19 mouse cellular contexts compared by ENCODE assay signal in genomic region chr1:144695253-144695652, GRCm38 (mm10).
DNase-seq lines count a peak whose midpoint lies in the region; ATAC-seq lines count a peak whose summit lies in the region.
"Had no signal": no experiment of that assay in that cellular context is flagged by ENCODE, and none has a peak within 500 bp of the region (broad histone marks: within the 10 kb centered on the region; RNA-seq: fewer than 3 reads in every experiment).

No protein-coding gene starts in this region.

- no peak overlapping the region for H3K9ac ChIP-seq in hindbrain, embryonic 14.5 days
- no peak overlapping the region for H3K9ac ChIP-seq in hindbrain, embryonic 11.5 days (ENCODE audit: low read depth, low read length)
- H3K9ac ChIP-seq in neural tube, embryonic 15.5 days (replicated peaks) = no peak overlapping the region
- H3K9ac ChIP-seq: embryonic facial prominence, embryonic 12.5 days; forebrain, embryonic 13.5 days; forebrain, embryonic 15.5 days; forebrain, postnatal 0 days had no signal

- ATAC-seq in hindbrain, embryonic 14.5 days (ENCODE audit: low FRiP score) = no peak
- ATAC-seq in hindbrain, embryonic 11.5 days (ENCODE audit: low FRiP score) = no peak
- 0 out of 2 replicates have a peak, but pooled peaks have one; percentile 26 for ATAC-seq in megakaryocyte progenitor cell, adult 5-6 weeks (replicated peaks; ENCODE audit: poor library complexity)
- no peak for ATAC-seq in neural tube, embryonic 15.5 days (ENCODE audit: low FRiP score)
- ATAC-seq: forebrain, embryonic 13.5 days; forebrain, embryonic 15.5 days; forebrain, postnatal 0 days had no signal

- H3K4me3 ChIP-seq in hindbrain, embryonic 14.5 days (replicated peaks; ENCODE audit: low read length) = no peak overlapping the region
- no peak overlapping the region for H3K4me3 ChIP-seq in hindbrain, embryonic 11.5 days (ENCODE audit: low read depth, low read length)
- H3K4me3 ChIP-seq in neural tube, embryonic 15.5 days (replicated peaks) = no peak overlapping the region
- H3K4me3 ChIP-seq: embryonic facial prominence, embryonic 10.5 days; embryonic facial prominence, embryonic 12.5 days; forebrain, embryonic 13.5 days; forebrain, embryonic 15.5 days had no signal

- DNase-seq in hindbrain, embryonic 14.5 days (ENCODE audit: low spot score) = peak; percentile 13
- DNase-seq in hindbrain, embryonic 11.5 days (ENCODE audit: low spot score) = no peak
- no peak for DNase-seq in layer of hippocampus, postnatal 10 days (ENCODE audit: low spot score in 2 of 2)
- DNase-seq: adrenal gland, adult 2 months; adrenal gland, postnatal 10 days; adrenal gland, postnatal 25 days; cerebellum, adult 11 months; cerebellum, adult 18-20 months; cerebellum, adult 8-10 months; cerebellum, adult 9-11 months; cerebellum, postnatal 14 days; cerebellum, postnatal 36 days; forebrain, postnatal 0 days had no signal

- WGBS in hindbrain, embryonic 14.5 days = 88% methylated on average over 2 of the region's 2 CpGs
- WGBS in hindbrain, embryonic 11.5 days = 89% methylated on average over 2 of the region's 2 CpGs
- whole genome bisulfite sequencing in neural tube, embryonic 15.5 days = 87% methylated on average over 2 of the region's 2 CpGs

- no peaks in the 10 kb centered on the region for H3K9me3 ChIP-seq in hindbrain, embryonic 14.5 days (ENCODE audit: control insufficient read depth, low read length)
- H3K9me3 ChIP-seq in hindbrain, embryonic 11.5 days (ENCODE audit: control insufficient read depth, low read length) = no peaks in the 10 kb centered on the region
- no peaks in the 10 kb centered on the region for H3K9me3 ChIP-seq in neural tube, embryonic 15.5 days (replicated peaks)
- H3K9me3 ChIP-seq: embryonic facial prominence, embryonic 10.5 days; embryonic facial prominence, embryonic 12.5 days; forebrain, embryonic 13.5 days; forebrain, embryonic 15.5 days had no signal

- no peaks in the 10 kb centered on the region for H3K36me3 ChIP-seq in hindbrain, embryonic 14.5 days (replicated peaks; ENCODE audit: control insufficient read depth, insufficient read depth)
- H3K36me3 ChIP-seq in hindbrain, embryonic 11.5 days (ENCODE audit: control insufficient read depth, insufficient read depth, low read length) = no peaks in the 10 kb centered on the region
- H3K36me3 ChIP-seq in neural tube, embryonic 15.5 days = no peaks in the 10 kb centered on the region
- H3K36me3 ChIP-seq: embryonic facial prominence, embryonic 10.5 days; embryonic facial prominence, embryonic 12.5 days; forebrain, embryonic 15.5 days had no signal

- H3K27me3 ChIP-seq in hindbrain, embryonic 14.5 days (ENCODE audit: control insufficient read depth, insufficient read depth, low read length) = no peaks in the 10 kb centered on the region
- H3K27me3 ChIP-seq in hindbrain, embryonic 11.5 days (ENCODE audit: control insufficient read depth, insufficient read depth, low read length) = no peaks in the 10 kb centered on the region
- no peaks in the 10 kb centered on the region for H3K27me3 ChIP-seq in neural tube, embryonic 15.5 days (replicated peaks)
- H3K27me3 ChIP-seq: embryonic facial prominence, embryonic 12.5 days; forebrain, embryonic 13.5 days; forebrain, embryonic 15.5 days had no signal

- H3K27ac ChIP-seq in hindbrain, embryonic 14.5 days = no peak overlapping the region
- H3K27ac ChIP-seq in hindbrain, embryonic 11.5 days (ENCODE audit: low read depth, low read length) = no peak overlapping the region
- no peak overlapping the region for H3K27ac ChIP-seq in neural tube, embryonic 15.5 days (replicated peaks)
- H3K27ac ChIP-seq: embryonic facial prominence, embryonic 10.5 days; embryonic facial prominence, embryonic 12.5 days; forebrain, embryonic 13.5 days; forebrain, embryonic 15.5 days had no signal

- no peak overlapping the region for H3K4me2 ChIP-seq in hindbrain, embryonic 14.5 days (replicated peaks)
- H3K4me2 ChIP-seq in hindbrain, embryonic 11.5 days (replicated peaks; ENCODE audit: low read depth, low read length) = no peak overlapping the region
- H3K4me2 ChIP-seq in neural tube, embryonic 15.5 days = no peak overlapping the region
- H3K4me2 ChIP-seq: embryonic facial prominence, embryonic 12.5 days; forebrain, embryonic 13.5 days; forebrain, embryonic 15.5 days had no signal

- H3K4me1 ChIP-seq in hindbrain, embryonic 14.5 days (replicated peaks; ENCODE audit: control insufficient read depth, insufficient read depth, low read length) = no peaks in the 10 kb centered on the region
- H3K4me1 ChIP-seq in hindbrain, embryonic 11.5 days (replicated peaks; ENCODE audit: control insufficient read depth, insufficient read depth, low read length) = no peaks in the 10 kb centered on the region
- no peaks in the 10 kb centered on the region for H3K4me1 ChIP-seq in neural tube, embryonic 15.5 days
- H3K4me1 ChIP-seq: embryonic facial prominence, embryonic 12.5 days; forebrain, embryonic 13.5 days; forebrain, embryonic 15.5 days had no signal
